Mouse (Mus musculus): ENCODE results near the gene Gm20896.
"Not testable (repeated sequence)": the region's sequence is repeated elsewhere in the genome, so short reads cannot be mapped to it uniquely, and the experiment has no call there.

Gene Gm20896

GRCm38 (mm10) chrY:35921426-35921825 is at the start of gene Gm20896:
TSS of gene Gm20896 (minus strand) at chrY:35921526.
- in situ Hi-C loops (cut with MboI, MseI), result not testable (repeated sequence)
